ENCODE assay signal across 21 mouse cellular contexts in genomic region chr3:15128960-15129359, GRCm38 (mm10).
DNase-seq lines count a peak whose midpoint lies in the region; ATAC-seq and TF ChIP-seq lines count a peak whose summit lies in the region.
"Had no signal": no experiment of that assay in that cellular context is flagged by ENCODE, and none has a peak within 500 bp of the region (broad histone marks: within the 10 kb centered on the region; RNA-seq: fewer than 3 reads in every experiment).

No protein-coding gene starts in this region.

- no peaks in the 10 kb centered on the region for H3K36me3 ChIP-seq in heart, embryonic 15.5 days
- H3K36me3 ChIP-seq in lung, embryonic 15.5 days: no peaks in the 10 kb centered on the region
- H3K36me3 ChIP-seq in embryonic facial prominence, embryonic 14.5 days (ENCODE audit: control insufficient read depth, insufficient read depth, low read length): no peaks in the 10 kb centered on the region
- no peaks in the 10 kb centered on the region for H3K36me3 ChIP-seq in limb, embryonic 14.5 days (ENCODE audit: control insufficient read depth, insufficient read depth, low read length)
- H3K36me3 ChIP-seq: embryonic facial prominence, embryonic 12.5 days; forebrain, embryonic 12.5 days; heart, embryonic 12.5 days; hindbrain, embryonic 12.5 days had no signal

- 0 out of 2 replicates have a peak, but pooled peaks have one; percentile 31 for ATAC-seq in heart, embryonic 15.5 days (replicated peaks; ENCODE audit: insufficient number of reproducible peaks, insufficient read depth, low FRiP score, low read depth)
- peak; percentile 82 for ATAC-seq in lung, embryonic 15.5 days (ENCODE audit: borderline replicate concordance, extremely low read depth, low FRiP score, low TSS enrichment)
- ATAC-seq in embryonic facial prominence, embryonic 14.5 days (ENCODE audit: low read depth): peak; percentile 47; the same call in 1 of the 2 replicates
- ATAC-seq in limb, embryonic 14.5 days (ENCODE audit: low FRiP score, low read depth): peak; percentile 75
- ATAC-seq: activated CD4-positive, CD25-positive, alpha-beta regulatory T cell, adult 4 months; hindbrain, embryonic 16.5 days; Patski had no signal

- DNase-seq in heart, postnatal 10 days: no peak
- DNase-seq in lung, postnatal 14 days: no peak
- DNase-seq in embryonic facial prominence, embryonic 14.5 days (ENCODE audit: low spot score): no peak
- DNase-seq in limb, embryonic 14.5 days (ENCODE audit: low spot score): peak; percentile 38
- DNase-seq in cerebellum, adult 18-20 months: no peak
- no peak for DNase-seq in gastrocnemius, adult 2 months
- DNase-seq: adrenal gland, postnatal 14 days; cerebellum, adult 11-12 months; cerebellum, postnatal 10 days; gastrocnemius, postnatal 25 days; heart, postnatal 4 days had no signal

- no peaks in the 10 kb centered on the region for H3K9me3 ChIP-seq in heart, embryonic 15.5 days (replicated peaks)
- H3K9me3 ChIP-seq in lung, embryonic 15.5 days: no peaks in the 10 kb centered on the region
- no peaks in the 10 kb centered on the region for H3K9me3 ChIP-seq in embryonic facial prominence, embryonic 14.5 days (ENCODE audit: control insufficient read depth, low read length)
- no peaks in the 10 kb centered on the region for H3K9me3 ChIP-seq in limb, embryonic 14.5 days (ENCODE audit: control insufficient read depth, low read length)
- H3K9me3 ChIP-seq: embryonic facial prominence, embryonic 12.5 days; forebrain, embryonic 12.5 days; heart, embryonic 12.5 days; hindbrain, embryonic 12.5 days had no signal

- no peak overlapping the region for H3K9ac ChIP-seq in heart, embryonic 15.5 days
- H3K9ac ChIP-seq in lung, embryonic 15.5 days: no peak overlapping the region
- no peak overlapping the region for H3K9ac ChIP-seq in embryonic facial prominence, embryonic 14.5 days (ENCODE audit: low read depth, low read length)
- no peak overlapping the region for H3K9ac ChIP-seq in limb, embryonic 14.5 days (ENCODE audit: low read depth, low read length, severe bottlenecking)
- H3K9ac ChIP-seq: embryonic facial prominence, embryonic 12.5 days; forebrain, embryonic 12.5 days; heart, embryonic 12.5 days; hindbrain, embryonic 12.5 days had no signal

- no peak overlapping the region for H3K4me2 ChIP-seq in heart, embryonic 15.5 days
- no peak overlapping the region for H3K4me2 ChIP-seq in lung, embryonic 15.5 days
- H3K4me2 ChIP-seq in embryonic facial prominence, embryonic 14.5 days (ENCODE audit: low read depth, low read length): no peak overlapping the region
- no peak overlapping the region for H3K4me2 ChIP-seq in limb, embryonic 14.5 days (replicated peaks; ENCODE audit: low read depth, low read length, severe bottlenecking)
- H3K4me2 ChIP-seq: embryonic facial prominence, embryonic 12.5 days; forebrain, embryonic 12.5 days; heart, embryonic 12.5 days; hindbrain, embryonic 12.5 days had no signal

- no peak for TF ChIP-seq POLR2A in limb, embryonic 14.5 days (IDR thresholded peaks at IDR 0.05; ENCODE audit: borderline replicate concordance, extremely low read depth, insufficient read depth, insufficient read length)

- no peak overlapping the region for H3K27ac ChIP-seq in heart, embryonic 15.5 days
- H3K27ac ChIP-seq in lung, embryonic 15.5 days: peak overlapping the region; percentile 87
- H3K27ac ChIP-seq in embryonic facial prominence, embryonic 14.5 days (replicated peaks; ENCODE audit: low read depth, low read length): no peak overlapping the region
- no peak overlapping the region for H3K27ac ChIP-seq in limb, embryonic 14.5 days (replicated peaks; ENCODE audit: low read depth, low read length)
- no peak overlapping the region for H3K27ac ChIP-seq in gastrocnemius, adult 2 months
- H3K27ac ChIP-seq: embryonic facial prominence, embryonic 12.5 days; forebrain, embryonic 12.5 days; hindbrain, embryonic 12.5 days had no signal

- WGBS in heart, embryonic 15.5 days: 60% methylated on average over 3 of the region's 3 CpGs
- WGBS in lung, embryonic 15.5 days: 45% methylated on average over 3 of the region's 3 CpGs
- WGBS in embryonic facial prominence, embryonic 14.5 days: 62% methylated on average over 3 of the region's 3 CpGs
- 36% methylated on average over 3 of the region's 3 CpGs for WGBS in limb, embryonic 14.5 days

- TF ChIP-seq CTCF in gastrocnemius, adult 2 months (IDR thresholded peaks at IDR 0.05): no peak

- H3K27me3 ChIP-seq in heart, embryonic 15.5 days: no peaks in the 10 kb centered on the region
- H3K27me3 ChIP-seq in lung, embryonic 15.5 days: no peaks in the 10 kb centered on the region
- H3K27me3 ChIP-seq in embryonic facial prominence, embryonic 14.5 days (replicated peaks; ENCODE audit: control insufficient read depth, insufficient read depth, low read length): no peaks in the 10 kb centered on the region
- H3K27me3 ChIP-seq in limb, embryonic 14.5 days (ENCODE audit: control insufficient read depth, insufficient read depth, low read length): no peaks in the 10 kb centered on the region
- H3K27me3 ChIP-seq: CH12.LX; embryonic facial prominence, embryonic 12.5 days; forebrain, embryonic 12.5 days; heart, embryonic 12.5 days; hindbrain, embryonic 12.5 days; Patski had no signal

- no peak overlapping the region for H3K4me3 ChIP-seq in heart, embryonic 15.5 days
- H3K4me3 ChIP-seq in lung, embryonic 15.5 days: no peak overlapping the region
- H3K4me3 ChIP-seq in embryonic facial prominence, embryonic 14.5 days (ENCODE audit: low read depth, low read length): no peak overlapping the region
- no peak overlapping the region for H3K4me3 ChIP-seq in limb, embryonic 14.5 days (replicated peaks; ENCODE audit: low read length)
- H3K4me3 ChIP-seq in gastrocnemius, adult 2 months: no peak overlapping the region
- H3K4me3 ChIP-seq: embryonic facial prominence, embryonic 12.5 days; forebrain, embryonic 12.5 days; heart, embryonic 12.5 days; hindbrain, embryonic 12.5 days had no signal

- H3K4me1 ChIP-seq in heart, embryonic 15.5 days (replicated peaks): no peaks in the 10 kb centered on the region
- H3K4me1 ChIP-seq in lung, embryonic 15.5 days: peaks cover 21% of the 10 kb centered on the region; the same call in 1 of the 2 replicates
- H3K4me1 ChIP-seq in embryonic facial prominence, embryonic 14.5 days (ENCODE audit: control insufficient read depth, insufficient read depth, low read length): no peaks in the 10 kb centered on the region; the same call in 1 of the 2 replicates
- no peaks in the 10 kb centered on the region for H3K4me1 ChIP-seq in limb, embryonic 14.5 days (ENCODE audit: control insufficient read depth, insufficient read depth, low read length)
- H3K4me1 ChIP-seq: embryonic facial prominence, embryonic 12.5 days; forebrain, embryonic 12.5 days; heart, embryonic 12.5 days; hindbrain, embryonic 12.5 days had no signal

- intact Hi-C loops in heart, postnatal 10 days (cut with DNase I): no loop called here
- intact Hi-C loops in gastrocnemius, adult 2 months (cut with DNase I): no loop called here

Comparison
In these comparisons a context has a peak if more than half of its experiments do, and no peak if none do; other contexts are left out.
1. ATAC-seq: peak in every context shown above with its lines; median percentile 82 in lung, embryonic 15.5 days; 75 in limb, embryonic 14.5 days; 47 in embryonic facial prominence, embryonic 14.5 days; 31 in heart, embryonic 15.5 days.